Mouse (Mus musculus) thymus, postnatal 25 days (tissue): ENCODE data around the gene Gas6.

ENCODE experiments used
- DNase-seq: peaks from one replicate; pipeline ENCODE4 v3.0.0; 2022

Gas6 gene

GRCm38 (mm10) chr8:13493858-13494631 lies at the start of gene Gas6:
Gene Gas6 (minus strand): TSS chr8:13494490.
- no peak for DNase-seq

GRCm38 (mm10) chr8:13541526-13541925 lies 47.2 kb upstream of the Gas6 start:
- DNase-seq = no peak

GRCm38 (mm10) chr8:13540122-13540521 lies 45.8 kb upstream of the Gas6 start:
- no peak for DNase-seq

- DNase-seq = no peak
These were observed 44.5 kb upstream of the Gas6 start for GRCm38 (mm10) chr8:13538821-13539220.

- DNase-seq = no peak
These were observed 42.8 kb upstream of the Gas6 start for GRCm38 (mm10) chr8:13537102-13537501.

GRCm38 (mm10) chr8:13533123-13533522 lies 38.8 kb upstream of the Gas6 start:
- no peak for DNase-seq

GRCm38 (mm10) chr8:13531602-13532171 lies 37.4 kb upstream of the Gas6 start:
- no peak for DNase-seq

GRCm38 (mm10) chr8:13530941-13531340 lies 36.7 kb upstream of the Gas6 start:
- DNase-seq = no peak

GRCm38 (mm10) chr8:13530401-13530800 lies 36.1 kb upstream of the Gas6 start:
- DNase-seq = no peak

- DNase-seq = no peak
These were observed 35.6 kb upstream of the Gas6 start for GRCm38 (mm10) chr8:13529891-13530316.

GRCm38 (mm10) chr8:13529011-13529840 lies 34.9 kb upstream of the Gas6 start:
- no peak for DNase-seq

GRCm38 (mm10) chr8:13521392-13521791 lies 27.1 kb upstream of the Gas6 start:
- DNase-seq = no peak

- no peak for DNase-seq
These were observed 26.1 kb upstream of the Gas6 start for GRCm38 (mm10) chr8:13520349-13520748.

- DNase-seq = no peak
These were observed 25.2 kb upstream of the Gas6 start for GRCm38 (mm10) chr8:13519503-13519902.

GRCm38 (mm10) chr8:13517284-13517781 lies 23.0 kb upstream of the Gas6 start:
- no peak for DNase-seq

GRCm38 (mm10) chr8:13516728-13517127 lies 22.4 kb upstream of the Gas6 start:
- no peak for DNase-seq

GRCm38 (mm10) chr8:13516011-13516442 lies 21.7 kb upstream of the Gas6 start:
- no peak for DNase-seq

GRCm38 (mm10) chr8:13513556-13514370 lies 19.5 kb upstream of the Gas6 start:
- DNase-seq = no peak

- DNase-seq = no peak
These were observed 18.4 kb upstream of the Gas6 start for GRCm38 (mm10) chr8:13512677-13513076.

- DNase-seq = no peak
These were observed 17.7 kb upstream of the Gas6 start for GRCm38 (mm10) chr8:13512016-13512415.

- DNase-seq = no peak
These were observed 13.1 kb upstream of the Gas6 start for GRCm38 (mm10) chr8:13507284-13507937.

- DNase-seq = no peak
These were observed 12.6 kb upstream of the Gas6 start for GRCm38 (mm10) chr8:13506849-13507248.
